Mouse (Mus musculus) lung, adult 2 months (tissue): ENCODE measurements at regions not wholly inside any gene's neighbourhood (a gene's known extent, or its start where the extent isn't known, plus 50 kb on each side); places are given as distances from the start of the nearest gene placed in this dataset.

Experiments used
- CTCF ChIP-seq: fragments of 200-500 bp; IDR thresholded peaks from 2 replicates; pipeline ENCODE4 v1.5.1; 2011; ENCODE audit warnings: mild to moderate bottlenecking, low read length, control low read depth; ENCODE audit not compliant: insufficient read depth
- POLR2A ChIP-seq: fragments of 200-500 bp; IDR thresholded peaks from 2 replicates; pipeline ENCODE4 v1.6.1; 2011; ENCODE audit warnings: low read depth, mild to moderate bottlenecking, control low read depth, low read length, borderline replicate concordance; ENCODE audit errors: extremely low read depth

DNA sequence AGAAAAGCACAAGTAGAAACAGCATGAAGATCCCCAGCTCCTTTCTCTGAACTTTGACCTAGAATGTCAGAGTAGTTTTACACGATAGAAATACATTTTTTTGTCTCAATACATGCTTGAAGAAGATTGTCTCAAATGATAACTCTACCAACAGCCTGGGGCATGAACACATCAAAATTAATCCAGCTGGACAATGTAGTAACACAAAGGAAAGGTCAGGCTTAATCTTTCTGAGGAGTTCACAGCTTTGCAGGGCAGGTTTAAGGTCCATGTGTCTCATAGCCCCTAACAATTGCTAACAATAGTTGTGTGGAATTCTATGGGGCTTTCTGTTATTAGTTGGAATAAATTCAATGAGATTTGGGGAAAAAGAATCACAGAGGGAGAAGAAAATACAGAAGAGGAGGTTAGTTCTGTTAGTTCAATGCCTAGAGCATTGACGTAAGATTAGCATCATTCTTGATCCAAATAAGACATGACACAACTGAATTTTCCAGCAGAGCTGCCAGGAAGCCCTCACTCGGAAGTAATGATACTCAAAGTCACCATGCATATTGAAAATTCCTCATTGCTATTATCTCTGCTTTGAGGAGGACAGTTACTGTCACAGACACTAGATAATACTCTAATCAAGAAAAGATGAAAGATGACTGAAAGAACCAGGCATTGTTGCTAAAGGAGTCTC is 852.9 kb upstream of the Lrrn3 start:
- TF ChIP-seq CTCF (no peak), POLR2A (no peak)
